Mouse (Mus musculus): ENCODE results near the gene Akap13. TPM values are rescaled to one million over a fixed set of nuclear protein-coding genes. Genes with fewer than 3 reads are reported as not detected.
A peak's percentile ranks its signal among the peaks of the same experiment; 100 is the strongest.

The Akap13 gene
- polyA plus RNA-seq, 1 experiment from 2014 or later, result 69.8 TPM

- no peaks in the 10 kb centered on the region for H3K36me3 ChIP-seq (ENCODE audit: control insufficient read depth, insufficient read depth, low read length)
- H3K4me1 ChIP-seq (ENCODE audit: control insufficient read depth, insufficient read depth, low read length), result no peaks in the 10 kb centered on the region
- H3K9me3 ChIP-seq (ENCODE audit: control insufficient read depth, low read length), result no peaks in the 10 kb centered on the region
- WGBS, result 94% methylated on average over 4 of the region's 4 CpGs
- no peak overlapping the region for H3K9ac ChIP-seq (ENCODE audit: low read depth, low read length)
- no peak overlapping the region for H3K4me3 ChIP-seq (ENCODE audit: low read length)
- no peaks in the 10 kb centered on the region for H3K27me3 ChIP-seq (ENCODE audit: control insufficient read depth, insufficient read depth, low read length)
- H3K27ac ChIP-seq (ENCODE audit: low read depth, low read length), result no peak overlapping the region
- no peak overlapping the region for H3K4me2 ChIP-seq (replicated peaks; ENCODE audit: low read depth, low read length)
- no peak for ATAC-seq (ENCODE audit: low FRiP score, low TSS enrichment)
Observed at GRCm38 (mm10) chr7:75439570-75439969, 15.8 kb upstream of the Akap13 start.

DNA sequence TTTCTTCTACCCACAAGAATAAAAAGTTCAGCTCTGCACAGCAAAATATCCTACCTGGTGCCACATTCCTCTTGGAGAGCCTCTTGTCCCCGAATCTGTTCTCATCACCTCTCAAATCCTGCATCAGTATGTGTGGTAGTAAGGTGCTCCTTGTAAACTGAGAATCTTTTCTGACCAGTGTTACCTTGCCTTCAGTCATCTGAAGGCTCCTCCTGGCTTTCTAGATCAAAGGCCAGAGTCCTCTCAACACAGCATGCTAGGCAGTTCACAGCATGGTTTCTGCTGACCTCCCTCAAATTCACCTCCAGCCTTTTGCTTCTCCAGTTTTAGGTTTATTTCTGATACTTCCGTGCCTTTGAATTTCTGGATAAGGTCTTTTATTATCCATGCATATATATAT, 15.1 kb upstream of the Akap13 start:
- Histone ChIP-seq H3K4me2 (replicated peaks; ENCODE audit: low read depth, low read length) (no peak overlapping the region), H3K4me3 (ENCODE audit: low read length) (no peak overlapping the region), H3K9me3 (ENCODE audit: control insufficient read depth, low read length) (no peaks in the 10 kb centered on the region), H3K9ac (ENCODE audit: low read depth, low read length) (no peak overlapping the region), H3K27me3 (ENCODE audit: control insufficient read depth, insufficient read depth, low read length) (no peaks in the 10 kb centered on the region), H3K4me1 (ENCODE audit: control insufficient read depth, insufficient read depth, low read length) (no peaks in the 10 kb centered on the region), H3K27ac (ENCODE audit: low read depth, low read length) (no peak overlapping the region), H3K36me3 (ENCODE audit: control insufficient read depth, insufficient read depth, low read length) (no peaks in the 10 kb centered on the region)
- WGBS, result 78% methylated on average over 2 of the region's 2 CpGs
- ATAC-seq (ENCODE audit: low FRiP score, low TSS enrichment), result no peak

- no peak overlapping the region for H3K4me2 ChIP-seq (replicated peaks; ENCODE audit: low read depth, low read length)
- 79% methylated on average over 2 of the region's 2 CpGs for WGBS
- H3K36me3 ChIP-seq (ENCODE audit: control insufficient read depth, insufficient read depth, low read length), result no peaks in the 10 kb centered on the region
- H3K27me3 ChIP-seq (ENCODE audit: control insufficient read depth, insufficient read depth, low read length), result no peaks in the 10 kb centered on the region
- H3K9ac ChIP-seq (ENCODE audit: low read depth, low read length), result no peak overlapping the region
- ATAC-seq (ENCODE audit: low FRiP score, low TSS enrichment), result no peak
- H3K27ac ChIP-seq (ENCODE audit: low read depth, low read length), result no peak overlapping the region
- H3K4me3 ChIP-seq (ENCODE audit: low read length), result no peak overlapping the region
- H3K4me1 ChIP-seq (ENCODE audit: control insufficient read depth, insufficient read depth, low read length), result no peaks in the 10 kb centered on the region
- H3K9me3 ChIP-seq (ENCODE audit: control insufficient read depth, low read length), result no peaks in the 10 kb centered on the region
Observed at GRCm38 (mm10) chr7:75441947-75442346, 13.4 kb upstream of the Akap13 start.

- Histone ChIP-seq H3K36me3 (ENCODE audit: control insufficient read depth, insufficient read depth, low read length) (no peaks in the 10 kb centered on the region), H3K4me2 (replicated peaks; ENCODE audit: low read depth, low read length) (peak overlapping the region; percentile 65), H3K4me3 (ENCODE audit: low read length) (peak overlapping the region; percentile 97), H3K4me1 (ENCODE audit: control insufficient read depth, insufficient read depth, low read length) (peaks cover 17% of the 10 kb centered on the region; the same call in 1 of the 2 replicates), H3K9me3 (ENCODE audit: control insufficient read depth, low read length) (no peaks in the 10 kb centered on the region), H3K27me3 (ENCODE audit: control insufficient read depth, insufficient read depth, low read length) (no peaks in the 10 kb centered on the region), H3K9ac (ENCODE audit: low read depth, low read length) (peak overlapping the region; percentile 87), H3K27ac (ENCODE audit: low read depth, low read length) (peak overlapping the region; percentile 98)
- no peak for ATAC-seq (ENCODE audit: low FRiP score, low TSS enrichment)
- WGBS, result 2% methylated on average over 25 of the region's 25 CpGs
Observed at GRCm38 (mm10) chr7:75456152-75456888, 986 bp downstream of the Akap13 start.

DNA sequence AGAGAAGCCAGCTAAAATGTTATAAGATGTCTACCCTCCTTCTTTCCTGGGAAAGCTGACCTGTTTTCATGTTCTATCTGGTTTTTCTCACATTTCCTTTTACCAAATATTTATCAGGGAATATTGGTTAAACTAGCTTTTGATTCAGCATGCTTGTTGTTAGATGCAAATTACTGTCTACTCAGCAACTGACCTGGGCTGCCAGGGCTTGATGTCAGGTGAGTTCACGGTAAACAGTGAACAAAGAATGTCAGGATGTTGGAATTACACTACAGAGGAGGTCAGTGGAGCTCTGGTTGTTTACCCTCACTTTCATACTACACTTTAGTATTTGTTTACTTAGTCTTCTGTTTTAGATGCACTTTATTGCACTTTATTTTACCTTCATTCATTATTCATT, 5.0 kb downstream of the Akap13 start:
- H3K4me3 ChIP-seq (ENCODE audit: low read length), result no peak overlapping the region
- 61% methylated on average over 1 of the region's 1 CpGs for WGBS
- no peaks in the 10 kb centered on the region for H3K36me3 ChIP-seq (ENCODE audit: control insufficient read depth, insufficient read depth, low read length)
- no peaks in the 10 kb centered on the region for H3K27me3 ChIP-seq (ENCODE audit: control insufficient read depth, insufficient read depth, low read length)
- no peak overlapping the region for H3K4me2 ChIP-seq (replicated peaks; ENCODE audit: low read depth, low read length)
- H3K9ac ChIP-seq (ENCODE audit: low read depth, low read length), result no peak overlapping the region
- ATAC-seq (ENCODE audit: low FRiP score, low TSS enrichment), result no peak
- no peak overlapping the region for H3K27ac ChIP-seq (ENCODE audit: low read depth, low read length)
- peaks cover 28% of the 10 kb centered on the region for H3K4me1 ChIP-seq (ENCODE audit: control insufficient read depth, insufficient read depth, low read length)
- no peaks in the 10 kb centered on the region for H3K9me3 ChIP-seq (ENCODE audit: control insufficient read depth, low read length)

GRCm38 (mm10) chr7:75463579-75464162, 8.3 kb downstream of the Akap13 start:
- Histone ChIP-seq H3K9me3 (ENCODE audit: control insufficient read depth, low read length) (no peaks in the 10 kb centered on the region), H3K36me3 (ENCODE audit: control insufficient read depth, insufficient read depth, low read length) (no peaks in the 10 kb centered on the region), H3K9ac (ENCODE audit: low read depth, low read length) (no peak overlapping the region), H3K4me3 (ENCODE audit: low read length) (no peak overlapping the region), H3K27me3 (ENCODE audit: control insufficient read depth, insufficient read depth, low read length) (no peaks in the 10 kb centered on the region), H3K4me1 (ENCODE audit: control insufficient read depth, insufficient read depth, low read length) (peaks cover 21% of the 10 kb centered on the region), H3K4me2 (replicated peaks; ENCODE audit: low read depth, low read length) (no peak overlapping the region), H3K27ac (ENCODE audit: low read depth, low read length) (no peak overlapping the region)
- no peak for ATAC-seq (ENCODE audit: low FRiP score, low TSS enrichment)

DNA sequence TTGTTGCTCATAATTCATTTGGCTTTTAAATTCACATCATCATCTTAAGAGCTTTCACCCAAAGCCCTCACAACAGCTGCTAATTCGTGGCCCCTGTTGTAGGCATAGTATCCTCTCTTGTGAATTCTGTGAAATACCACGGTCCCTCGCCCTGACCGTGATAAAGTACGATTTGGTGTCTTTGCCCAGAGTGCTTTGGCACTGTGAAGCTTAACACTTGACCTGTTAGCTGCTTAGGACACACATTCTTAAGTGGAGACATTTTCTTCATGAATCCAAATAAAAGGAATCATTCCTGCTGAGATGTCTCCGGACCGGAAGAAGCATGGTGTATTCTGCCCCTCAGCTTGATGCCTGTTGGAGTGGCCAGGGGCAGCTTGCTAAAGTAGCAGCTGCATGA, 12.5 kb downstream of the Akap13 start:
- Histone ChIP-seq H3K4me2 (replicated peaks; ENCODE audit: low read depth, low read length) (no peak overlapping the region), H3K27me3 (ENCODE audit: control insufficient read depth, insufficient read depth, low read length) (no peaks in the 10 kb centered on the region), H3K4me1 (ENCODE audit: control insufficient read depth, insufficient read depth, low read length) (peaks cover 22% of the 10 kb centered on the region), H3K4me3 (ENCODE audit: low read length) (no peak overlapping the region), H3K27ac (ENCODE audit: low read depth, low read length) (no peak overlapping the region), H3K9me3 (ENCODE audit: control insufficient read depth, low read length) (no peaks in the 10 kb centered on the region), H3K9ac (ENCODE audit: low read depth, low read length) (no peak overlapping the region), H3K36me3 (ENCODE audit: control insufficient read depth, insufficient read depth, low read length) (no peaks in the 10 kb centered on the region)
- ATAC-seq (ENCODE audit: low FRiP score, low TSS enrichment), result no peak
- 82% methylated on average over 7 of the region's 7 CpGs for WGBS

GRCm38 (mm10) chr7:75470318-75470925, 15.1 kb downstream of the Akap13 start:
- H3K27me3 ChIP-seq (ENCODE audit: control insufficient read depth, insufficient read depth, low read length), result no peaks in the 10 kb centered on the region
- H3K27ac ChIP-seq (ENCODE audit: low read depth, low read length), result peak overlapping the region; percentile 65
- no peaks in the 10 kb centered on the region for H3K36me3 ChIP-seq (ENCODE audit: control insufficient read depth, insufficient read depth, low read length)
- H3K4me2 ChIP-seq (replicated peaks; ENCODE audit: low read depth, low read length), result no peak overlapping the region
- 36% methylated on average over 7 of the region's 7 CpGs for WGBS
- H3K4me3 ChIP-seq (ENCODE audit: low read length), result no peak overlapping the region
- H3K4me1 ChIP-seq (ENCODE audit: control insufficient read depth, insufficient read depth, low read length), result peaks cover 28% of the 10 kb centered on the region
- H3K9me3 ChIP-seq (ENCODE audit: control insufficient read depth, low read length), result no peaks in the 10 kb centered on the region
- no peak overlapping the region for H3K9ac ChIP-seq (ENCODE audit: low read depth, low read length)
- ATAC-seq (ENCODE audit: low FRiP score, low TSS enrichment), result no peak
